23 mouse cellular contexts compared by ENCODE assay signal in the genomic region with DNA sequence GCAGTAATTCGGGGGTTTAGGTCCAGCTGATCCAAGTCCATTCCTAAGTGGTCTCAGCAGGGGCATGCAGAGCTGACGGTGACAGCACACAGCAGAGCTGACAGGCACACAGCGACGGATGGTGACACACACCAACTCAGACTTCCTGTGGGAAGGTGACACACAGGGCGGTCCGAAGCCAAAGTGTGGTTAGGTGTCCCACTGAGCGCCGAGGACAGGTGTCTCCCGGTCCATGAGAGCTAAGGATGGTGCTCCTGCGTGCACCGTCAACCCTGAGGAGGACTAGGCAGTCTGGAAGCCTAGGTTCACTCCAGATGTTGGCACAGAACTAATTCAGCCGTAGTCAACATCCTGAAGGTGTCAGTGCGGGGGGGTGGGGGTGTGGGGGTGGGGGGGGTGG. TPM values are rescaled to one million over a fixed set of nuclear protein-coding genes. Genes with fewer than 3 reads are reported as not detected.
DNase-seq lines count a peak whose midpoint lies in the region; ATAC-seq and TF ChIP-seq lines count a peak whose summit lies in the region.
"Had no signal": no experiment of that assay in that cellular context is flagged by ENCODE, and none has a peak within 500 bp of the region (broad histone marks: within the 10 kb centered on the region; RNA-seq: fewer than 3 reads in every experiment).

No protein-coding gene starts in this region.

- peaks cover 73% of the 10 kb centered on the region for H3K4me1 ChIP-seq in erythroblast, embryonic 14.5 days (ENCODE audit: control insufficient read depth)
- H3K4me1 ChIP-seq in liver, embryonic 13.5 days (replicated peaks): peaks cover 75% of the 10 kb centered on the region
- H3K4me1 ChIP-seq in liver, postnatal 0 days (ENCODE audit: insufficient read depth): peaks cover 45% of the 10 kb centered on the region

- H3K36me3 ChIP-seq in erythroblast, embryonic 14.5 days (ENCODE audit: control insufficient read depth): peaks cover 63% of the 10 kb centered on the region
- H3K36me3 ChIP-seq in liver, embryonic 13.5 days: peaks cover 45% of the 10 kb centered on the region
- H3K36me3 ChIP-seq in liver, postnatal 0 days (replicated peaks; ENCODE audit: insufficient read depth, low read length): peaks cover 8% of the 10 kb centered on the region; the same call in 1 of the 2 replicates
- H3K36me3 ChIP-seq in C2C12 (ENCODE audit: control insufficient read depth, insufficient read depth): peaks cover 10% of the 10 kb centered on the region

- no peak for TF ChIP-seq EP300 in liver, postnatal 0 days (IDR thresholded peaks at IDR 0.05; ENCODE audit: low read depth)

- H3K9ac ChIP-seq in liver, embryonic 13.5 days: 0 out of 2 replicates have a peak overlapping the region, but pooled peaks have one; percentile 13
- H3K9ac ChIP-seq in liver, postnatal 0 days (replicated peaks): no peak overlapping the region
- H3K9ac ChIP-seq: hindbrain, embryonic 14.5 days had no signal

- H3ac ChIP-seq in C2C12 (ENCODE audit: control insufficient read depth, insufficient read length, low read depth): no peak overlapping the region

- peaks cover 24% of the 10 kb centered on the region for H3K79me2 ChIP-seq in C2C12 (ENCODE audit: control insufficient read depth, insufficient read depth)

- peak overlapping the region; percentile 93; the same call in 1 of the 2 replicates for H3K4me2 ChIP-seq in liver, embryonic 13.5 days
- H3K4me2 ChIP-seq in liver, postnatal 0 days (ENCODE audit: low read depth, low read length): no peak overlapping the region

- H3K27ac ChIP-seq in liver, embryonic 13.5 days: no peak overlapping the region
- no peak overlapping the region for H3K27ac ChIP-seq in liver, postnatal 0 days (ENCODE audit: low read depth)
- H3K27ac ChIP-seq: forebrain, embryonic 13.5 days; hindbrain, embryonic 14.5 days; intestine, embryonic 15.5 days; liver, embryonic 14.5 days; lung, embryonic 15.5 days; neural tube, embryonic 15.5 days; stomach, postnatal 0 days had no signal

- no peak for TF ChIP-seq CTCF in liver, postnatal 0 days (IDR thresholded peaks at IDR 0.05; ENCODE audit: low read depth)
- TF ChIP-seq CTCF in C2C12 (IDR thresholded peaks at IDR 0.05; ENCODE audit: control insufficient read depth, insufficient read depth, insufficient read length): no peak

- H3K79me3 ChIP-seq in C2C12 (ENCODE audit: low read depth): peaks cover 5% of the 10 kb centered on the region

- WGBS in liver, embryonic 13.5 days (ENCODE audit: insufficient replicate concordance): 84% methylated on average over 13 of the region's 13 CpGs
- 86% methylated on average over 13 of the region's 13 CpGs for WGBS in liver, postnatal 0 days (ENCODE audit: insufficient replicate concordance)

- no peaks in the 10 kb centered on the region for H3K9me3 ChIP-seq in erythroblast, embryonic 14.5 days (ENCODE audit: control insufficient read depth, low read length)
- no peaks in the 10 kb centered on the region for H3K9me3 ChIP-seq in liver, embryonic 13.5 days (replicated peaks)
- no peaks in the 10 kb centered on the region for H3K9me3 ChIP-seq in liver, postnatal 0 days (ENCODE audit: low read length)
- H3K9me3 ChIP-seq: forebrain, embryonic 13.5 days; intestine, embryonic 15.5 days; lung, embryonic 15.5 days; neural tube, embryonic 15.5 days had no signal

- ATAC-seq in erythroblast, adult 5-6 weeks (replicated peaks; ENCODE audit: low FRiP score, poor library complexity, severe bottlenecking): no peak
- ATAC-seq in liver, embryonic 13.5 days (ENCODE audit: low read depth): no peak
- ATAC-seq in liver, postnatal 0 days: no peak
- ATAC-seq: forebrain, embryonic 13.5 days; intestine, embryonic 15.5 days had no signal

- DNase-seq in liver, embryonic 13.5 days: no peak
- no peak for DNase-seq in liver, postnatal 0 days
- peak; percentile 14 for DNase-seq in induced T-regulatory cell, adult 2 months (ENCODE audit: low read depth)
- DNase-seq in lung, postnatal 4 days: no peak
- no peak for DNase-seq in frontal cortex, postnatal 10 days (ENCODE audit: low spot score in 2 of 2)
- DNase-seq: cerebellum, adult 9-10 months; heart, postnatal 4 days; kidney, adult 8-10 months; left cerebral cortex, postnatal 4 days; lung, postnatal 36 days; midbrain, embryonic 14.5 days; right cerebral cortex, adult 18-20 months; thymus, adult 2 months had no signal

- H3K4me3 ChIP-seq in erythroblast, embryonic 14.5 days (replicated peaks): peak overlapping the region; percentile 9
- H3K4me3 ChIP-seq in liver, embryonic 13.5 days (replicated peaks): peak overlapping the region; percentile 6; the same call in 1 of the 2 replicates
- no peak overlapping the region for H3K4me3 ChIP-seq in liver, postnatal 0 days (ENCODE audit: low read depth, low read length)
- no peak overlapping the region for H3K4me3 ChIP-seq in C2C12 (ENCODE audit: insufficient read depth, poor library complexity, severe bottlenecking)

- no peaks in the 10 kb centered on the region for H3K27me3 ChIP-seq in erythroblast, embryonic 14.5 days (ENCODE audit: control insufficient read depth)
- no peaks in the 10 kb centered on the region for H3K27me3 ChIP-seq in liver, embryonic 13.5 days
- H3K27me3 ChIP-seq in liver, postnatal 0 days (ENCODE audit: insufficient read depth, low read length): no peaks in the 10 kb centered on the region
- no peaks in the 10 kb centered on the region for H3K27me3 ChIP-seq in C2C12 (ENCODE audit: control insufficient read depth, insufficient read depth, insufficient read length)
- H3K27me3 ChIP-seq: forebrain, embryonic 13.5 days; intestine, embryonic 15.5 days; lung, embryonic 15.5 days; neural tube, embryonic 15.5 days had no signal

TF ChIP-seq in C2C12, 6 proteins besides CTCF, POLR2A, EP300 and RAD21:
- TF ChIP-seq USF1 (IDR thresholded peaks at IDR 0.05; ENCODE audit: low read depth) (no peak), MYOD1 (IDR thresholded peaks at IDR 0.05; ENCODE audit: control insufficient read depth, insufficient read length, low read depth) (peak; percentile 43), MYOG (IDR thresholded peaks at IDR 0.05; ENCODE audit: control insufficient read depth, extremely low read depth, insufficient read length) (no peak)

RNA-seq across cellular contexts. Expression of a gene that starts 1.6 kb away (rescaled TPM):
- polyA plus RNA-seq in erythroblast, embryonic 14.5 days (2012): 0.85 and 1.6 TPM in 2 replicates
- 1.7 and 1.9 TPM in 2 replicates for total RNA-seq in erythroblast, adult 5-6 weeks (2015; ENCODE audit: low replicate concordance)
- 2.0 and 5.6 TPM in 2 replicates for total RNA-seq in erythroblast, adult 5-6 weeks (2017; ENCODE audit: low replicate concordance)
- 3.9 and 5.1 TPM in 2 replicates for polyA plus RNA-seq in liver, embryonic 13.5 days (2015; fragmentation: Nextera tagmentation; extraction: Ambion mirVana)
- 2.0 and 2.1 TPM in 2 replicates for polyA plus RNA-seq in liver, postnatal 0 days (2015; fragmentation: Nextera tagmentation; extraction: Ambion mirVana)
- 4.8 TPM for polyA plus RNA-seq in C2C12 (2012; fragmentation: generic; extraction: Trizol)

RNA-seq across cellular contexts. Expression of a gene that starts 1.9 kb away (rescaled TPM):
- polyA plus RNA-seq in erythroblast, embryonic 14.5 days (2012): 1.7 TPM in 2 replicates
- total RNA-seq in erythroblast, adult 5-6 weeks (2015; ENCODE audit: low replicate concordance): 2.5 and 3.3 TPM in 2 replicates
- total RNA-seq in erythroblast, adult 5-6 weeks (2017; ENCODE audit: low replicate concordance): 2.4 and 4.9 TPM in 2 replicates
- polyA plus RNA-seq in liver, embryonic 13.5 days (2015; fragmentation: Nextera tagmentation; extraction: Ambion mirVana): 53.3 and 54.7 TPM in 2 replicates
- 53.3 and 60.0 TPM in 2 replicates for polyA plus RNA-seq in liver, postnatal 0 days (2015; fragmentation: Nextera tagmentation; extraction: Ambion mirVana)
- 40.0 TPM for polyA plus RNA-seq in C2C12 (2012; fragmentation: generic; extraction: Trizol)

RNA-seq across cellular contexts. Expression of a gene that starts 53.4 kb away (rescaled TPM):
- 2.9 and 3.9 TPM in 2 replicates for polyA plus RNA-seq in erythroblast, embryonic 14.5 days (2012)
- 3.8 and 13.1 TPM in 2 replicates for total RNA-seq in erythroblast, adult 5-6 weeks (2015; ENCODE audit: low replicate concordance)
- total RNA-seq in erythroblast, adult 5-6 weeks (2017; ENCODE audit: low replicate concordance): 12.9 and 21.9 TPM in 2 replicates
- 22.5 and 24.0 TPM in 2 replicates for polyA plus RNA-seq in liver, embryonic 13.5 days (2015; fragmentation: Nextera tagmentation; extraction: Ambion mirVana)
- polyA plus RNA-seq in liver, postnatal 0 days (2015; fragmentation: Nextera tagmentation; extraction: Ambion mirVana): 9.6 and 10.7 TPM in 2 replicates
- polyA plus RNA-seq in C2C12 (2012; fragmentation: generic; extraction: Trizol): 116 TPM

Comparison
In these comparisons a context has a peak if more than half of its experiments do, and no peak if none do; other contexts are left out.
1. H3K4me3 ChIP-seq: peak in erythroblast, embryonic 14.5 days (single experiment) and liver, embryonic 13.5 days (single experiment); none in liver, postnatal 0 days (single experiment) and C2C12 (single experiment).
2. RNA of a gene that starts 1.9 kb away (polyA plus RNA-seq): 53.3 to 54.7 TPM in liver, embryonic 13.5 days, 53.3 to 60.0 TPM in liver, postnatal 0 days and 40.0 TPM in C2C12 (single experiment); 1.7 TPM in erythroblast, embryonic 14.5 days; every median in the first group is over 10 times any median in the second.